Mouse (Mus musculus) hindbrain, embryonic 14.5 days (tissue): ENCODE results near the gene Gng7. TPM values are rescaled to one million over a fixed set of nuclear protein-coding genes. Genes with fewer than 3 reads are reported as not detected.

Experiments used
- ATAC-seq: fragments of 200-750 bp; cut with Nextera tagmentation; 2 replicates; pipeline ENCODE4 v1.8.0; 2017; ENCODE audit warnings: moderate number of reproducible peaks, mild to moderate bottlenecking, moderate TSS enrichment, moderate library complexity; ENCODE audit not compliant: low FRiP score
- DNase-seq: peaks from one replicate; pipeline ENCODE4 v3.0.0-alpha.2; 2015; ENCODE audit warnings: low spot score
- H3K27ac ChIP-seq: fragments of 300-500 bp; sonication (generic); 2 replicates; pipeline ENCODE4 v1.5.1; 2014; ENCODE audit warnings: mild to moderate bottlenecking, moderate library complexity
- H3K27me3 ChIP-seq: fragments of 300-500 bp; sonication (generic); 2 replicates; pipeline ENCODE4 v1.6.1; 2014; ENCODE audit warnings: mild to moderate bottlenecking, low read length, mixed read lengths; ENCODE audit not compliant: control insufficient read depth, insufficient read depth
- H3K36me3 ChIP-seq: fragments of 300-500 bp; sonication (generic); replicated peaks from 2 replicates; pipeline ENCODE4 v1.6.1; 2014; ENCODE audit not compliant: control insufficient read depth, insufficient read depth
- H3K4me1 ChIP-seq: fragments of 300-500 bp; sonication (generic); replicated peaks from 2 replicates; pipeline ENCODE4 v1.6.1; 2014; ENCODE audit warnings: antibody characterized with exemption, low read length, mixed read lengths; ENCODE audit not compliant: control insufficient read depth, insufficient read depth
- H3K4me2 ChIP-seq: fragments of 300-500 bp; sonication (generic); replicated peaks from 2 replicates; pipeline ENCODE4 v1.6.1; 2014; ENCODE audit warnings: mild to moderate bottlenecking, moderate library complexity
- H3K4me3 ChIP-seq: fragments of 300-500 bp; sonication (generic); replicated peaks from 2 replicates; pipeline ENCODE4 v1.5.1; 2014; ENCODE audit warnings: mild to moderate bottlenecking, low read length
- H3K9ac ChIP-seq: fragments of 300-500 bp; sonication (generic); 2 replicates; pipeline ENCODE4 v1.6.1; 2014
- H3K9me3 ChIP-seq: fragments of 300-500 bp; sonication (generic); 2 replicates; pipeline ENCODE4 v1.6.1; 2016; ENCODE audit warnings: low read length; ENCODE audit not compliant: control insufficient read depth
- WGBS: fragments of 180-500 bp; shearing (Covaris S2); extraction: QIAGEN DNeasy Blood & Tissue Kit; methylation state at CpG from one replicate; pipeline ENCODE4 v1.1.7; 2014; 5-methylcytosine and 5-hydroxymethylcytosine counted together
- polyA plus RNA-seq: library from polyadenylated mRNA; unstranded; fragments of >200 nt; fragmentation: Nextera tagmentation; extraction: Ambion mirVana; gene quantifications from 2 replicates; pipeline ENCODE4 v1.2.1, GENCODE M21; 2014

Gng7 gene
- polyA plus RNA-seq, 1 experiment from 2014 or later, result 17.7 TPM

- peaks cover 78% of the 10 kb centered on the region for H3K36me3 ChIP-seq
- H3K9ac ChIP-seq, result no peak overlapping the region
- no peak overlapping the region for H3K4me2 ChIP-seq
- 96% methylated on average over 11 of the region's 11 CpGs for WGBS
- H3K9me3 ChIP-seq, result no peaks in the 10 kb centered on the region
- no peak for ATAC-seq
- no peaks in the 10 kb centered on the region for H3K27me3 ChIP-seq
- no peak overlapping the region for H3K27ac ChIP-seq
- H3K4me3 ChIP-seq, result no peak overlapping the region
- peaks cover 2% of the 10 kb centered on the region for H3K4me1 ChIP-seq
- no peak for DNase-seq
These were observed 110.0 kb downstream of the Gng7 start for GRCm38 (mm10) chr10:80904709-80905108.

DNA sequence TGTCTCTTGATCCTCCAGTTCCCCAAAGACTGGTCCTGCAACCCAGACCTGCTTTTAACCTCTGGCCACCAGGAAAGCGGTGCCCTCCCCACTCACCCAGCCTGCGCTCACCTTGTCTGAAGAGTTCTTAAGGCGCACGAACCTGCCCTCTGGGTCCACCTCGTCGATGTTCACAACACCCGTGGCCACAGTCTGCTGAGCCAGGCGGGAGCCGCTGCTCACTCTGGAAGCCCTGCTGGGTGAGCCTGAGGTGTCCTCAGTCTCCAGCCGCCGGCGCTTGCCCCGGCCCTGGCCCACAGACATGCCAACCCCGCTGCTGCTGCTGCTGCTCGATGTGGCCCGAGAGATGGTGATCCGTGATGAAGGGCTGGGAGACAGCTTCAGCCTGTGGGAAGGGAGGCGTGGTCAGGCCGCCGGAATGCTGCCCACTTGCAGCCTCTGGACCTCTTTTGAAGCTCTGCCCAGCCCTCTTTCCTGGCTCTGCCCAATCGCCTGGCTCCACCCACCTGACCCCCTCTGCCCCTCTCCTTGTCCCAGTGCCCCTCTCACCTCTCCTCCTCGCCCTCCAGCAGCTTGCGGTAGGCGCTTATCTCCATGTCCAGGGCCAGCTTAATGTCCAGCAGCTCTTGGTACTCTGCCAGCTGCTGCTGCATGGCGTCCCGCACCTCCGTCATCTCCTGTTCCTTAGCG, 110.6 kb downstream of the Gng7 start:
- H3K36me3 ChIP-seq, result peaks cover 75% of the 10 kb centered on the region
- no peak overlapping the region for H3K27ac ChIP-seq
- H3K9me3 ChIP-seq, result no peaks in the 10 kb centered on the region
- H3K4me2 ChIP-seq, result no peak overlapping the region
- H3K4me3 ChIP-seq, result no peak overlapping the region
- H3K4me1 ChIP-seq, result peaks cover 8% of the 10 kb centered on the region
- no peak for ATAC-seq
- WGBS, result 87% methylated on average over 28 of the region's 28 CpGs
- no peak for DNase-seq
- no peaks in the 10 kb centered on the region for H3K27me3 ChIP-seq
- H3K9ac ChIP-seq, result no peak overlapping the region

DNA sequence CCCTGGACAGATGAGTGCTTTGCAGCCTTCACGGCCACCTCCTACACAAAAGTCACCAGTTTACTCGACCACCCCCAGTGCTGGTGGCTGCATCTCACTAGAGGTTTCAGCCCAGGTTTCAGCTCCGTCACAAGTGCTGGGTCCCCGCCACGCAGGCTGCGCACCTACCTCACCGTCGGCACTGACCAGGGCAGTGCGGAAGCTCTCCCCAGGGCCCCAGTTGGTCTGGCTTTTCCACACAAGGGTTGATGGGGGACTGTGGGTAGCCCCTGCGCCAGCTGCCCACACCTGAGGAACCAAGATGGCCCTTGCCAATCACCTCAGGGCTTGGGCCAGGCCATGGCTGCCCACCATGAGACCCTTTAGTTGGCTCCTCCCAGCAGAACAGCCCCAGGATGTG, 111.5 kb downstream of the Gng7 start:
- peaks cover 76% of the 10 kb centered on the region for H3K36me3 ChIP-seq
- DNase-seq, result no peak
- no peak overlapping the region for H3K9ac ChIP-seq
- H3K9me3 ChIP-seq, result no peaks in the 10 kb centered on the region
- H3K27me3 ChIP-seq, result no peaks in the 10 kb centered on the region
- no peak overlapping the region for H3K4me3 ChIP-seq
- H3K4me1 ChIP-seq, result peaks cover 13% of the 10 kb centered on the region
- H3K4me2 ChIP-seq, result no peak overlapping the region
- ATAC-seq, result no peak
- 95% methylated on average over 10 of the region's 10 CpGs for WGBS
- H3K27ac ChIP-seq, result no peak overlapping the region

GRCm38 (mm10) chr10:80902273-80902940, 112.3 kb downstream of the Gng7 start:
- Histone ChIP-seq H3K4me3 (no peak overlapping the region), H3K9ac (no peak overlapping the region), H3K4me1 (peaks cover 13% of the 10 kb centered on the region), H3K36me3 (peaks cover 74% of the 10 kb centered on the region), H3K4me2 (no peak overlapping the region), H3K27ac (no peak overlapping the region), H3K27me3 (no peaks in the 10 kb centered on the region), H3K9me3 (no peaks in the 10 kb centered on the region)
- 93% methylated on average over 9 of the region's 9 CpGs for WGBS
- ATAC-seq, result no peak
- DNase-seq, result no peak

DNA sequence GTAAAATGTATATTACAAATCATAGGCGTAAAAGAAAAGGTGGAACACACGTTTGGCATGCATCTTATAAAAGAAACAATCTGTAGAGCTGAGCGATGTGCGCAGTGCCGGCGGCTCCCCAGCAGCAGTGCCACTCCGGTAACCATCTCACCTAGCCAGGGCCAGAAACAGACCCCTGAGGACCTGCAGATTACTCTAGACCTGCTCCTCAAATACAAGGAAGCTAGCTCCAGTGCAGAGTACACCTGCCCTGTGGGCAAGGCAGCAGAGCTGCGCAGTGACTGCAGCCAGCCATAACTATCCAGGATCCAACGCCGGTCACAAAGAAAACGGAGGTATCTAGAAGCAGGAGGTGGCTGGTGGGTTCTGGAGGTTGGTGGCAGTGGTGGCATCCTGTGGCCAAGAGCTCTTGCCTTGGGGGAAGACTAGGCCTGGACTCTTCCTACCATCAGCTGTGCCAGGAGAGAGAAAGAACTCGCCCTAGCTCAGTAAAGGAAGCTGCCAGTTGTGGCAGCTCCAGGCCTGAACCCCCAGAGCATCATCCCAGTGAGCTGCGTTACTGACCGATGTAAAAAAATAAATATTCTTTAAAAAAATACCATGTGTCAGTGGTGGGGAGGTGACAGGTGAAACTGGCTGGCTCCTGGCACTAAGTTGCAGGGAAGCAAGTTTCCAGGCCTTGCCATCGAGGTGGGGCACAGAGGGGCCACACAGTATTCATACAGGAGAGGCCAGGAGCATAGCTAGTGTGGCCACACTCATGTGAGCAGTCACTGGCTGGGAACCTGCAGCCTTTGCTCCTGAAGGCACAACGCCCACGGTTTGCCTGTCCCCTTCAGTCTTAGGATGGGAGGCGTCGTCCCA, 113.1 kb downstream of the Gng7 start:
- WGBS, result 90% methylated on average over 19 of the region's 19 CpGs
- Histone ChIP-seq H3K4me1 (peaks cover 13% of the 10 kb centered on the region), H3K4me3 (peak overlapping the region; percentile 79; the same call in 1 of the 2 replicates), H3K9ac (peak overlapping the region; percentile 33; the same call in 1 of the 2 replicates), H3K9me3 (no peaks in the 10 kb centered on the region), H3K27ac (peak overlapping the region; percentile 43; the same call in 1 of the 2 replicates), H3K4me2 (peak overlapping the region; percentile 39), H3K36me3 (peaks cover 70% of the 10 kb centered on the region), H3K27me3 (no peaks in the 10 kb centered on the region)
- no peak for ATAC-seq
- DNase-seq, result no peak

GRCm38 (mm10) chr10:80900318-80901247, 114.2 kb downstream of the Gng7 start, which contains the start of gene Timm13:
TSS of gene Timm13 (minus strand) at chr10:80900969.
- DNase-seq, result peak; percentile 99
- Histone ChIP-seq H3K36me3 (peaks cover 60% of the 10 kb centered on the region), H3K4me2 (peak within 1 kb of the TSS; percentile 94), H3K4me1 (peaks cover 13% of the 10 kb centered on the region), H3K27ac (peak within 1 kb of the TSS; percentile 88), H3K9me3 (no peaks in the 10 kb centered on the region), H3K4me3 (peak within 1 kb of the TSS; percentile 79), H3K9ac (peak within 1 kb of the TSS; percentile 82), H3K27me3 (no peaks in the 10 kb centered on the region)
- ATAC-seq, result peak; percentile 94
- WGBS, result under 1% methylated on average over 72 of the region's 72 CpGs

GRCm38 (mm10) chr10:80899591-80900317, 115.0 kb downstream of the Gng7 start:
- no peak for ATAC-seq

DNA sequence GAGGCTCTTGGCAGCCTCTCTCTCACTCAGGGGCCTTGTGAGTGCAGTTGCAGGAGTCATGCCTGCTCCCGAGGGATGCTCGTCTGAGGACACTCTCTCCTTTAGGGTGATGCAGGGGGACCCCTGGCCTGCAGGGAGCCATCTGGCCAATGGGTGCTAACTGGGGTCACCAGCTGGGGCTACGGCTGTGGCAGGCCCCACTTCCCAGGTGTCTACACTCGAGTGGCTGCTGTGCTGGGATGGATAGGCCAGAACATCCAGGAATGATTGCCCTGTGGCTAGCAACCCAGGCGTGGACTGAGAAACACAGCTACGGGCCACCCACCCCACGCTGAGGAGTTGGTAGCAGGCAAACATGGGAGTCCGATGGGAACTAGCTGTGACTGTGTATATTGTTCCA, 115.7 kb downstream of the Gng7 start:
- Histone ChIP-seq H3K36me3 (peaks cover 45% of the 10 kb centered on the region), H3K9me3 (no peaks in the 10 kb centered on the region), H3K4me1 (peaks cover 13% of the 10 kb centered on the region), H3K4me3 (no peak overlapping the region; the same call in 1 of the 2 replicates), H3K4me2 (peak overlapping the region; percentile 94; the same call in 1 of the 2 replicates), H3K27ac (no peak overlapping the region), H3K27me3 (no peaks in the 10 kb centered on the region), H3K9ac (no peak overlapping the region)
- no peak for ATAC-seq
- 88% methylated on average over 8 of the region's 8 CpGs for WGBS
- DNase-seq, result no peak

More at GRCm38 (mm10) chr10:80899591-80900317, 115.0 kb downstream of the Gng7 start:
- H3K9ac ChIP-seq, result peak overlapping the region; percentile 82
- peaks cover 13% of the 10 kb centered on the region for H3K4me1 ChIP-seq
- no peak for DNase-seq
- WGBS, result 18% methylated on average over 25 of the region's 25 CpGs
- H3K4me2 ChIP-seq, result peak overlapping the region; percentile 94
- H3K27me3 ChIP-seq, result no peaks in the 10 kb centered on the region
- peak overlapping the region; percentile 79 for H3K4me3 ChIP-seq
- no peaks in the 10 kb centered on the region for H3K9me3 ChIP-seq
- peaks cover 51% of the 10 kb centered on the region for H3K36me3 ChIP-seq
- H3K27ac ChIP-seq, result peak overlapping the region; percentile 88
